Mouse (Mus musculus): Measurements from ENCODE around the gene Lztr1. TPM values are rescaled to one million over a fixed set of nuclear protein-coding genes. Genes with fewer than 3 reads are reported as not detected.

Gene Lztr1
- total RNA-seq (2021): 100 to 1,000 TPM; 182 to 188 TPM
- long read RNA-seq, transcript Lztr1-201 (21 exons, 3,394 nt): major isoform, 92 of 134 reads
- long read RNA-seq, partial matches to known transcripts: 20 of 134 reads
- long read RNA-seq, other reads (novel, unspliced or antisense): 22 of 134 reads

GRCm38 (mm10) chr16:17508546-17509239, at the start of gene Lztr1:
TSS of gene Lztr1 (plus strand) at chr16:17508688.
- DNase-seq (ENCODE audit: low spot score in 2 of 2): peak; percentile 85 to 89

GRCm38 (mm10) chr16:17460254-17460653, 48.2 kb upstream of the Lztr1 start:
- DNase-seq (ENCODE audit: low spot score in 2 of 2): no peak

GRCm38 (mm10) chr16:17461596-17461995, 46.9 kb upstream of the Lztr1 start:
- DNase-seq (ENCODE audit: low spot score in 2 of 2): no peak

- DNase-seq (ENCODE audit: low spot score in 2 of 2): no peak
Observed at GRCm38 (mm10) chr16:17463184-17463583, 45.3 kb upstream of the Lztr1 start.

- no peak for DNase-seq (ENCODE audit: low spot score in 2 of 2)
Observed at GRCm38 (mm10) chr16:17466875-17467663, 41.4 kb upstream of the Lztr1 start.

GRCm38 (mm10) chr16:17472498-17472897, 36.0 kb upstream of the Lztr1 start:
- DNase-seq (ENCODE audit: low spot score in 2 of 2): no peak

- DNase-seq (ENCODE audit: low spot score in 2 of 2): peak; percentile 49 to 56
Observed at GRCm38 (mm10) chr16:17474091-17474490, 34.4 kb upstream of the Lztr1 start.

GRCm38 (mm10) chr16:17474761-17475160, 33.7 kb upstream of the Lztr1 start:
- no peak for DNase-seq (ENCODE audit: low spot score in 2 of 2)

- DNase-seq (ENCODE audit: low spot score in 2 of 2): no peak
Observed at GRCm38 (mm10) chr16:17475326-17475725, 33.2 kb upstream of the Lztr1 start.

- no peak for DNase-seq (ENCODE audit: low spot score in 2 of 2)
Observed at GRCm38 (mm10) chr16:17478331-17478943, 30.1 kb upstream of the Lztr1 start.

- DNase-seq (ENCODE audit: low spot score in 2 of 2): no peak
Observed at GRCm38 (mm10) chr16:17481465-17481864, 27.0 kb upstream of the Lztr1 start.

- DNase-seq (ENCODE audit: low spot score in 2 of 2): peak in 1 of 2 experiments; percentile 24
Observed at GRCm38 (mm10) chr16:17486505-17486904, 22.0 kb upstream of the Lztr1 start.

- DNase-seq (ENCODE audit: low spot score in 2 of 2): no peak
Observed at GRCm38 (mm10) chr16:17488478-17489468, 19.7 kb upstream of the Lztr1 start.

GRCm38 (mm10) chr16:17489469-17490111, 18.9 kb upstream of the Lztr1 start, which contains the start of gene Aifm3:
TSS of gene Aifm3 (plus strand) at chr16:17489611.
- no peak for DNase-seq (ENCODE audit: low spot score in 2 of 2)

- DNase-seq (ENCODE audit: low spot score in 2 of 2): peak; percentile 54 to 68
Observed at GRCm38 (mm10) chr16:17491154-17491553, 17.3 kb upstream of the Lztr1 start.

GRCm38 (mm10) chr16:17491896-17492561, 16.5 kb upstream of the Lztr1 start:
- DNase-seq (ENCODE audit: low spot score in 2 of 2): peak in 1 of 2 experiments; percentile 41

- peak; percentile 77 to 80 for DNase-seq (ENCODE audit: low spot score in 2 of 2)
Observed at GRCm38 (mm10) chr16:17496499-17497305, 11.8 kb upstream of the Lztr1 start.

- peak in 1 of 2 experiments; percentile 52 for DNase-seq (ENCODE audit: low spot score in 2 of 2)
Observed at GRCm38 (mm10) chr16:17499249-17499883, 9.1 kb upstream of the Lztr1 start.
